Mouse (Mus musculus): ENCODE data around the gene Golga7b.

The Golga7b gene

DNA sequence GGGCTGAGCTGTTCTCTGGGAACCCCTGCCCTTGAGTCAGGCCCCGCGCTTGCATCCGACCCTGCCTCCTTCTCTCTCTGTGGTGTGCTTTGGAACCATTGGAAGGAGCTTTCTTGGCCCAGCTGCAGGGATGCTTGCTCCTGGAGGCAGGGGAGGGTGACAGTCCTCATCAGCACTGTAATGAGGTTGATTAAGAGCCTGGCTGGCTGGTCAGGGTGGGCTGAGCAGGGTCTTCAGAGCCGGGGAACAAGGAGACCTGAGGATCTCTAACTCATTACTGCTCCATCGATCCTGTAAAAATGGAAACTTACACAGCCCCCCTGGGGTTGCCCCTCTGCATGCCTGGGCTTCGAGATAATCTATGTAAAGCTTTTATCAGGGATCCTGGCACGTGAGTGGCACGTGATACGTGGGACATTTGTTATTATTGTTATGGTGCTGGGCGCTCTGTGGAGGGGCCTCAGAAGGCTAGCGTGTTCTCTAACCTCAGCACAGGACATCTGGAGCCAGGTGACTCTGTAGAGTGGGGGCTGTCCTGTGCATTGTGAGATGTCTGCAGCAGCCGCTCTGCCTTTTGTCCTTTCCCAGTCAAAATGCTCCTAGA lies 55.9 kb downstream of the Golga7b start:
- no peak for DNase-seq (ENCODE audit: low spot score in 2 of 2)

DNA sequence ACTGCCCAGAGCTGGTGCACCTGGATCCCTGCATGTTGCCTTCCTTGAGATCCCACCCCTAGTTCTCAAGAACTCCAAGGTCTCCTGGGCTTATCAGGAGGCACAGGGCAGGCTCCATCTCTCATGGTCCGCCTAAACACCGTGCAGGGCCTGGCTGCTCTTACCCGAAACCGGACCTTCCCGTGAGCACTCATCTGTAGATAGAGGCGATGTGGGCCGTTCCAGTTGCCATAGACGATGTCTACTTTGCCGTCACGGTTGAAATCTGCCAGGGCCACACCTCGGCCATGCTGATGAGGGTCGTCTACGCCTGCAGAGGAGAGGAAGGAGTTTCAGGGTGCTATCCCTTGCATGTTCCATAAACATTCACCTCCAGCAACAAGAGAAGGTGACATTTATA lies 57.1 kb downstream of the Golga7b start:
- DNase-seq (ENCODE audit: low spot score in 2 of 2): no peak

GRCm38 (mm10) chr19:42305746-42306145 lies 58.4 kb downstream of the Golga7b start:
- DNase-seq (ENCODE audit: low spot score in 2 of 2): no peak

GRCm38 (mm10) chr19:42306202-42306601 lies 58.8 kb downstream of the Golga7b start:
- no peak for DNase-seq (ENCODE audit: low spot score in 2 of 2)

GRCm38 (mm10) chr19:42307019-42307418 lies 59.6 kb downstream of the Golga7b start:
- no peak for DNase-seq (ENCODE audit: low spot score in 2 of 2)

GRCm38 (mm10) chr19:42308931-42309330 lies 61.6 kb downstream of the Golga7b start:
- no peak for DNase-seq (ENCODE audit: low spot score in 2 of 2)

DNA sequence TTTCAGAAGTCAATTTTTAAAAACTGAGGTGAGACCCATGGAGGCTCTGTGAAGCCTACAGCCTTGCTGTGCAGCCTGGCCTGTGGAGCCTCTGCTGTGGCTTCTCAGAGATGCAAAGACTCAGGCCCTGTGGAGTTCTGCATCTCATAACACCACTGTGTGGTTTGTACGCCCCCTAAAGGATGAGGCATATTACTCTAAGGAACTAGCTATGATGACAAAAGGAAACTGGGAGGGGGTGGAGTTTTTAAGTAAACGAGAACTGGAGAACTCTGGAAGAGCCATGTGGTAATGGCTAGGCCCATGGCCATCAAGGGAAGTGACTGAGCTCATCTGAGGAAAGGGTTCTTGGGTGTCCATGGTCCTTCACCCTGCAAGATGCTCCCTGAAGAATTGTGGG lies 64.0 kb downstream of the Golga7b start:
- no peak for DNase-seq (ENCODE audit: low spot score in 2 of 2)

GRCm38 (mm10) chr19:42312191-42312590 lies 64.8 kb downstream of the Golga7b start:
- DNase-seq (ENCODE audit: low spot score in 2 of 2): no peak

DNA sequence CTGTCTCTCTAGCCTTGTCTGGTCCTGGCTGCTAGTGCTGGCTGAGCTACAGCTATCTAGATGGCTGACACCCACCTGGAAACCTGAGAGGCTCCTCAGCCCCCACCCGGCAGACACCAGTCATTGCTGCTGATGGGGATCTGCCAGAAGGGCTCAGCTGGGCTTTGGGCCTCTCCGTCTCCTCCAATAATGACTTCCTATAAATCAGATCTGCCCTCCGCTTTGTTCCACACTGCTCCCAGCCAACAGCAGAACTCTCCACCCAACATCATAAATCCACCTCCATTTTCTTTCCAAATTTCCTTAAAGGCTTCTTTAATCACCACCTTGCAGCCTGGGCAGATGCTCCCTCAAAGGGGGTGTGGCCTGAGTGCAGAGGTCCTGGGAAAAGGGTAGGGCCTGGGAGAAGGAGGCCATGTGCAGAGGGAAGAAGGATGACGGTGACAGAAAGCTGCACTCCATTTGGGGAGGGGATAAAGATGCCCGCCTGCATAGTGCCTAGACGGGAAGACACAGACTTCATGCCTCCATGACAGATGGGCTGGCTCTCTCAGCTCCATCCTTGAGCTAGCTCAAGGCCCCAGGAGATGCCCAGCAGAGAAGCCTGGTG lies 67.8 kb downstream of the Golga7b start:
- DNase-seq (ENCODE audit: low spot score in 2 of 2): no peak

GRCm38 (mm10) chr19:42315914-42316313 lies 68.5 kb downstream of the Golga7b start:
- DNase-seq (ENCODE audit: low spot score in 2 of 2): peak; percentile 86 to 90

GRCm38 (mm10) chr19:42316525-42316924 lies 69.2 kb downstream of the Golga7b start:
- peak; percentile 20 to 36 for DNase-seq (ENCODE audit: low spot score in 2 of 2)

DNA sequence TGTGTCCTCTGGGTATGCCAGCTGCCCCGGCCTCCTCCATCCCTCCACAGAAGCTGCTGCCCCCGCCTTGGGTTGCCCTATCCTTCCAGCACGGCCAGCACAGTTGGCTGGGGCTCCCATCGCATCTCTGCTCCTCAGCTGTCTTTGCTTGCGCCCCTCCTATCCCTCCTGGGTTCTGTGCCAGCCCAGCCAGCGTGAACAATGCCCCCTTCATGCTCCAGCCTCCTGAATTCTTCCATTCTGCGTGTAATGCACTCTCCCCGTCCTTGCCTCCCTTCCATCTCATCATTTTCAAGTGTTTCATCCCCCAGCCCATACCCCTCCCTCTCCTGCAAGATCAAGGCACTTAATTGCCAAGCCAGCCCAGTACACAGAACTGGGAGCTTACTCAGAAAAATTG lies 69.6 kb downstream of the Golga7b start:
- DNase-seq (ENCODE audit: low spot score in 2 of 2): peak; percentile 18 to 35

DNA sequence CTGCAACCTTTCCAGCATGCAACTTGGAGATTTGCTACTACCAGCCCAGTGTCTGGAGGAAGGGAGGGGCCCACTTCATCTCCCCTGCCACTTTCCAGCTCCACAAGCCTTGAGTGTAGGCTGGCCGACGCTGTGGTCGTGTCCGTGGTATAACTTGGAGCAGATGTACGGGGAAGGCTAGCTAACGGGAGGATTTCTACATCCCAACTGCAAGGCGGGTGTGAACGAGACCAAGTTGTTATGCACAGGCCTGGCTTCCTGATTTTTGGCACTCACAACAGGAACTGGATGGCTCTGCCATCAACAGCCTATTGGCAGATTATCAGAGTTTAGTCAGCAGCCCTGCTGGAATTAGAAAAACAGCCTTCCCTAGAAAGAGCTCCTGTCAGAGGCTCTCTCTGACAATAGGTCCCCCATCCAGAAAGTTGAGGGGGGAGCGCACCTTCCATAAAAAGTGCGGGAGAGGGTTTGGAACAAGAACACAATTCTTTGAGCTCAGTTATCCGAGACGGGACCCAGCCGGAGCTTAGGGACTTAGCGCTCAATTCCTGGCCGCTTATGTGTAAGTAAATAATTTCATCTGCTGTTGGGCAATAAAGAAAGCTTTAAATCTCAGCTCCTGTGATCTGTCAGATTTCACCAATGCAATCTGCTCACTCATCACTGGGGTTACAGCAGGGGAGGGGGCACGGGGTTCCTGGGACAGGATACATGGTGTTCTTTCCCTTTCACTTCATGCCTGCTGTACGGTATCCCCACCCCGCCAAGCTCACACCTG lies 70.5 kb downstream of the Golga7b start:
- DNase-seq (ENCODE audit: low spot score in 2 of 2): peak in 1 of 2 experiments; percentile 20
